Mouse (Mus musculus) lung, embryonic 16.5 days (tissue): Measurements from ENCODE around the gene Chrdl2. TPM values are rescaled to one million over a fixed set of nuclear protein-coding genes. Genes with fewer than 3 reads are reported as not detected.

Source experiments
- ATAC-seq: fragments of 200-750 bp; cut with Nextera tagmentation; 2 replicates; pipeline ENCODE4 v1.8.0; 2017; ENCODE audit warnings: low read depth, mild to moderate bottlenecking, moderate library complexity
- H3K27ac ChIP-seq: fragments of 300-500 bp; sonication (generic); 2 replicates; pipeline ENCODE4 v1.5.1; 2014; ENCODE audit warnings: mild to moderate bottlenecking, control low read depth, low read length
- H3K27me3 ChIP-seq: fragments of 300-500 bp; sonication (generic); 2 replicates; pipeline ENCODE4 v1.6.1; 2014; ENCODE audit warnings: low read depth, low read length, mixed read lengths; ENCODE audit not compliant: control insufficient read depth, insufficient read depth
- H3K36me3 ChIP-seq: fragments of 300-500 bp; sonication (generic); 2 replicates; pipeline ENCODE4 v1.6.1; 2014; ENCODE audit warnings: low read length; ENCODE audit not compliant: control insufficient read depth, insufficient read depth
- H3K4me1 ChIP-seq: fragments of 300-500 bp; sonication (generic); replicated peaks from 2 replicates; pipeline ENCODE4 v1.6.1; 2014; ENCODE audit warnings: low read length, mixed read lengths; ENCODE audit not compliant: control insufficient read depth, insufficient read depth
- H3K4me2 ChIP-seq: fragments of 300-500 bp; sonication (generic); 2 replicates; pipeline ENCODE4 v1.6.1; 2014; ENCODE audit warnings: low read depth, low read length, control low read depth
- H3K4me3 ChIP-seq: fragments of 300-500 bp; sonication (generic); 2 replicates; pipeline ENCODE4 v1.5.1; 2014; ENCODE audit warnings: mild to moderate bottlenecking, low read length, control low read depth
- H3K9ac ChIP-seq: fragments of 300-500 bp; sonication (generic); 2 replicates; pipeline ENCODE4 v1.6.1; 2014; ENCODE audit warnings: low read length, control low read depth
- H3K9me3 ChIP-seq: fragments of 300-500 bp; sonication (generic); 2 replicates; pipeline ENCODE4 v1.6.1; 2016; ENCODE audit warnings: low read length; ENCODE audit not compliant: control insufficient read depth
- WGBS: fragments of 180-500 bp; shearing (Covaris S2); extraction: QIAGEN DNeasy Blood & Tissue Kit; methylation state at CpG from one replicate; pipeline ENCODE4 v1.1.7; 2014; 5-methylcytosine and 5-hydroxymethylcytosine counted together
- polyA plus RNA-seq: library from polyadenylated mRNA; unstranded; fragments of >200 nt; fragmentation: Nextera tagmentation; extraction: Ambion mirVana; gene quantifications from 2 replicates; pipeline ENCODE4 v1.2.1, GENCODE M21; 2015

Chrdl2 gene
- polyA plus RNA-seq, 1 experiment from 2014 or later = not detected

- 0 out of 2 replicates have a peak, but pooled peaks have one; percentile 15 for ATAC-seq
- H3K27me3 ChIP-seq = no peaks in the 10 kb centered on the region
These were observed 23.3 kb downstream of the Chrdl2 start for GRCm38 (mm10) chr7:100029307-100029706.

GRCm38 (mm10) chr7:100030996-100031749, 25.2 kb downstream of the Chrdl2 start:
- Histone ChIP-seq H3K4me3 (no peak overlapping the region), H3K4me1 (peaks cover 2% of the 10 kb centered on the region; the same call in 1 of the 2 replicates), H3K36me3 (no peaks in the 10 kb centered on the region), H3K27me3 (no peaks in the 10 kb centered on the region), H3K9ac (no peak overlapping the region), H3K9me3 (no peaks in the 10 kb centered on the region), H3K27ac (no peak overlapping the region), H3K4me2 (no peak overlapping the region)
- WGBS = 71% methylated on average over 8 of the region's 8 CpGs
- no peak for ATAC-seq

More at GRCm38 (mm10) chr7:100029307-100029706, 23.3 kb downstream of the Chrdl2 start:
- Histone ChIP-seq H3K9me3 (no peaks in the 10 kb centered on the region), H3K9ac (no peak overlapping the region), H3K4me3 (no peak overlapping the region), H3K27ac (no peak overlapping the region), H3K36me3 (no peaks in the 10 kb centered on the region), H3K4me1 (no peaks in the 10 kb centered on the region), H3K4me2 (no peak overlapping the region)
- WGBS = 35% methylated on average over 3 of the region's 3 CpGs

GRCm38 (mm10) chr7:100033672-100034071, 27.7 kb downstream of the Chrdl2 start:
- 39% methylated on average over 5 of the region's 5 CpGs for WGBS
- H3K36me3 ChIP-seq = no peaks in the 10 kb centered on the region
- H3K9me3 ChIP-seq = no peaks in the 10 kb centered on the region
- no peak overlapping the region for H3K9ac ChIP-seq
- no peak overlapping the region for H3K27ac ChIP-seq
- peaks cover 5% of the 10 kb centered on the region; the same call in 1 of the 2 replicates for H3K4me1 ChIP-seq
- H3K4me2 ChIP-seq = no peak overlapping the region
- H3K27me3 ChIP-seq = no peaks in the 10 kb centered on the region
- no peak overlapping the region for H3K4me3 ChIP-seq
- no peak for ATAC-seq

- Histone ChIP-seq H3K9me3 (no peaks in the 10 kb centered on the region), H3K36me3 (no peaks in the 10 kb centered on the region), H3K9ac (no peak overlapping the region), H3K4me1 (peaks cover 5% of the 10 kb centered on the region; the same call in 1 of the 2 replicates), H3K4me2 (no peak overlapping the region), H3K27ac (no peak overlapping the region), H3K4me3 (no peak overlapping the region), H3K27me3 (no peaks in the 10 kb centered on the region)
- 76% methylated on average over 11 of the region's 11 CpGs for WGBS
- no peak for ATAC-seq
These were observed 29.0 kb downstream of the Chrdl2 start for GRCm38 (mm10) chr7:100034815-100035463.

- H3K4me2 ChIP-seq = no peak overlapping the region
- 58% methylated on average over 7 of the region's 7 CpGs for WGBS
- peaks cover 5% of the 10 kb centered on the region; the same call in 1 of the 2 replicates for H3K4me1 ChIP-seq
- H3K9ac ChIP-seq = no peak overlapping the region
- no peaks in the 10 kb centered on the region for H3K36me3 ChIP-seq
- ATAC-seq = peak; percentile 54
- H3K27ac ChIP-seq = no peak overlapping the region
- no peaks in the 10 kb centered on the region for H3K9me3 ChIP-seq
- no peaks in the 10 kb centered on the region for H3K27me3 ChIP-seq
- no peak overlapping the region for H3K4me3 ChIP-seq
These were observed 30.1 kb downstream of the Chrdl2 start for GRCm38 (mm10) chr7:100036050-100036449.

- WGBS = 47% methylated on average over 3 of the region's 3 CpGs
- Histone ChIP-seq H3K9me3 (no peaks in the 10 kb centered on the region), H3K4me3 (no peak overlapping the region), H3K4me2 (no peak overlapping the region), H3K36me3 (no peaks in the 10 kb centered on the region), H3K27me3 (no peaks in the 10 kb centered on the region), H3K9ac (no peak overlapping the region), H3K27ac (no peak overlapping the region), H3K4me1 (peaks cover 5% of the 10 kb centered on the region; the same call in 1 of the 2 replicates)
- no peak for ATAC-seq
These were observed 30.5 kb downstream of the Chrdl2 start for GRCm38 (mm10) chr7:100036495-100036894.

GRCm38 (mm10) chr7:100042120-100042519, 36.1 kb downstream of the Chrdl2 start:
- WGBS = 19% methylated on average over 31 of the region's 31 CpGs
- no peak for ATAC-seq
- H3K4me3 ChIP-seq = no peak overlapping the region

GRCm38 (mm10) chr7:100043096-100043495, 37.1 kb downstream of the Chrdl2 start:
- no peak overlapping the region for H3K27ac ChIP-seq
- ATAC-seq = no peak
- 78% methylated on average over 5 of the region's 5 CpGs for WGBS

More at GRCm38 (mm10) chr7:100042120-100042519, 36.1 kb downstream of the Chrdl2 start:
- Histone ChIP-seq H3K4me1 (0 out of 2 replicates have a peak, but pooled peaks cover 2% of the 10 kb centered on the region), H3K4me2 (peak overlapping the region; percentile 26; the same call in 1 of the 2 replicates), H3K36me3 (no peaks in the 10 kb centered on the region), H3K27ac (no peak overlapping the region), H3K27me3 (no peaks in the 10 kb centered on the region), H3K9me3 (no peaks in the 10 kb centered on the region), H3K9ac (0 out of 2 replicates have a peak overlapping the region, but pooled peaks have one; percentile 3)

GRCm38 (mm10) chr7:100043605-100044031, 37.6 kb downstream of the Chrdl2 start:
- H3K36me3 ChIP-seq = no peaks in the 10 kb centered on the region
- no peak overlapping the region for H3K9ac ChIP-seq
- no peak overlapping the region for H3K4me3 ChIP-seq
- H3K4me2 ChIP-seq = no peak overlapping the region
- no peaks in the 10 kb centered on the region for H3K9me3 ChIP-seq
- WGBS = 19% methylated on average over 4 of the region's 4 CpGs
- H3K4me1 ChIP-seq = 0 out of 2 replicates have a peak, but pooled peaks cover 2% of the 10 kb centered on the region
- no peak overlapping the region for H3K27ac ChIP-seq
- peak; percentile 51; the same call in 1 of the 2 replicates for ATAC-seq
- no peaks in the 10 kb centered on the region for H3K27me3 ChIP-seq

More at GRCm38 (mm10) chr7:100043096-100043495, 37.1 kb downstream of the Chrdl2 start:
- H3K4me3 ChIP-seq = no peak overlapping the region
- H3K9me3 ChIP-seq = no peaks in the 10 kb centered on the region
- H3K4me2 ChIP-seq = no peak overlapping the region
- H3K4me1 ChIP-seq = 0 out of 2 replicates have a peak, but pooled peaks cover 2% of the 10 kb centered on the region
- no peak overlapping the region for H3K9ac ChIP-seq
- no peaks in the 10 kb centered on the region for H3K36me3 ChIP-seq
- H3K27me3 ChIP-seq = no peaks in the 10 kb centered on the region
